Mouse (Mus musculus): ENCODE results near the gene Rab11fip4. TPM values are rescaled to one million over a fixed set of nuclear protein-coding genes. Genes with fewer than 3 reads are reported as not detected.

Rab11fip4 gene
- polyA plus RNA-seq (2012; rRNA removed): 22.2 and 27.3 TPM in 2 replicates

GRCm38 (mm10) chr11:79590664-79591590 is at the start of gene Rab11fip4:
Gene Rab11fip4, plus strand, starts transcription at chr11:79591212.

Other genes starting within 250 kb of the Rab11fip4 start
- gene Omg, start 87.1 kb upstream of the Rab11fip4 start, polyA plus RNA-seq (2012; rRNA removed): 0.29 and 0.39 TPM in 2 replicates
- 1.4 and 2.0 TPM in 2 replicates for gene Evi2b, start 67.5 kb upstream of the Rab11fip4 start, polyA plus RNA-seq (2012; rRNA removed)
- gene Evi2, start 60.6 kb upstream of the Rab11fip4 start, polyA plus RNA-seq (2012; rRNA removed): 0.10 and 0.14 TPM in 2 replicates
- 2.0 and 2.4 TPM in 2 replicates for gene Evi2a, start 60.6 kb upstream of the Rab11fip4 start, polyA plus RNA-seq (2012; rRNA removed)

Measured in central nervous system, embryonic 11.5 days (tissue).